Mouse (Mus musculus) kidney, adult 2 months (tissue): ENCODE data around the gene Pole4.

Experiments
- CTCF ChIP-seq: fragments of 200-500 bp; conservative IDR thresholded peaks from 2 replicates; pipeline ENCODE4 v1.5.1; 2011; ENCODE audit warnings: low read depth, mild to moderate bottlenecking, control low read depth, low read length, moderate library complexity, mixed read lengths; ENCODE audit not compliant: insufficient read depth, insufficient read length
- POLR2A ChIP-seq: fragments of 200-500 bp; IDR thresholded peaks from one replicate; pipeline ENCODE4 v1.6.1; 2011; ENCODE audit warnings: low read depth, low read length, control low read depth

GRCm38 (mm10) chr6:82707742-82708141 is 2.6 kb upstream of the Pole4 start:
- TF ChIP-seq CTCF (no peak), POLR2A (no peak)
